Mouse (Mus musculus) midbrain, postnatal 0 days (tissue): ENCODE results near the gene Syt3. TPM values are rescaled to one million over a fixed set of nuclear protein-coding genes. Genes with fewer than 3 reads are reported as not detected.

Experiments used
- ATAC-seq: fragments of 200-750 bp; cut with Nextera tagmentation; 2 replicates; pipeline ENCODE4 v1.8.0; 2017; ENCODE audit warnings: moderate number of reproducible peaks, mild to moderate bottlenecking, moderate TSS enrichment, moderate library complexity; ENCODE audit not compliant: low FRiP score
- DNase-seq: peaks from one replicate; pipeline ENCODE4 v3.0.0-alpha.2; 2015; ENCODE audit warnings: low spot score
- H3K27ac ChIP-seq: fragments of 300-500 bp; sonication (generic); 2 replicates; pipeline ENCODE4 v1.5.1; 2014; ENCODE audit warnings: low read depth, mild to moderate bottlenecking, low read length, mixed read lengths
- H3K27me3 ChIP-seq: fragments of 300-500 bp; sonication (generic); 2 replicates; pipeline ENCODE4 v1.6.1; 2014; ENCODE audit warnings: low read length, control low read depth, mixed read lengths; ENCODE audit not compliant: insufficient read depth
- H3K36me3 ChIP-seq: fragments of 300-500 bp; sonication (generic); 2 replicates; pipeline ENCODE4 v1.6.1; 2014; ENCODE audit warnings: low read length, control low read depth, mixed read lengths; ENCODE audit not compliant: insufficient read depth
- H3K4me1 ChIP-seq: fragments of 300-500 bp; sonication (generic); 2 replicates; pipeline ENCODE4 v1.6.1; 2014; ENCODE audit warnings: mild to moderate bottlenecking, control low read depth, antibody characterized with exemption, low read length, mixed read lengths; ENCODE audit not compliant: insufficient read depth
- H3K4me2 ChIP-seq: fragments of 300-500 bp; sonication (generic); 2 replicates; pipeline ENCODE4 v1.6.1; 2014; ENCODE audit warnings: low read depth, mild to moderate bottlenecking, low read length, mixed read lengths; ENCODE audit not compliant: poor library complexity, severe bottlenecking
- H3K4me3 ChIP-seq: fragments of 300-500 bp; sonication (generic); 2 replicates; pipeline ENCODE4 v1.5.1; 2014; ENCODE audit warnings: low read depth, mild to moderate bottlenecking, low read length, moderate library complexity
- H3K9ac ChIP-seq: fragments of 300-500 bp; sonication (generic); replicated peaks from 2 replicates; pipeline ENCODE4 v1.6.1; 2014; ENCODE audit warnings: mild to moderate bottlenecking, low read length, moderate library complexity, mixed read lengths; ENCODE audit not compliant: poor library complexity, severe bottlenecking
- H3K9me3 ChIP-seq: fragments of 300-500 bp; sonication (generic); 2 replicates; pipeline ENCODE4 v1.6.1; 2016; ENCODE audit warnings: low read length, control low read depth
- CTCF ChIP-seq: IDR thresholded peaks from 2 replicates; pipeline ENCODE4 v1.5.1; 2016; ENCODE audit warnings: antibody characterized with exemption, mild to moderate bottlenecking
- WGBS: fragments of 180-500 bp; shearing (Covaris S2); extraction: QIAGEN DNeasy Blood & Tissue Kit; methylation state at CpG from one replicate; pipeline ENCODE4 v1.1.7; 2014; 5-methylcytosine and 5-hydroxymethylcytosine counted together
- polyA plus RNA-seq: library from polyadenylated mRNA; unstranded; fragments of >200 nt; fragmentation: Nextera tagmentation; extraction: Ambion mirVana; gene quantifications from 2 replicates; pipeline ENCODE4 v1.2.1, GENCODE M21; 2015
- total RNA-seq: library from RNA; depleted of rRNA; stranded (reverse); fragments of >200 nt; gene quantifications from 2 replicates; pipeline ENCODE4 v1.2.3, GENCODE M21; 2014

Gene Syt3
- total and polyA plus RNA-seq, 2 experiments from 2014 or later, result 88.4 to 144 TPM

- Histone ChIP-seq H3K27ac (peak overlapping the region; percentile 77), H3K9me3 (no peaks in the 10 kb centered on the region), H3K4me3 (peak overlapping the region; percentile 29), H3K27me3 (no peaks in the 10 kb centered on the region), H3K36me3 (no peaks in the 10 kb centered on the region), H3K4me1 (no peaks in the 10 kb centered on the region), H3K4me2 (peak overlapping the region; percentile 52), H3K9ac (no peak overlapping the region; the same call in 1 of the 2 replicates)
- peak; percentile 96 for ATAC-seq
- WGBS, result 1% methylated on average over 27 of the region's 27 CpGs
- peak; percentile 65 for TF ChIP-seq CTCF
- DNase-seq, result peak; percentile 100
These were observed 21.6 kb downstream of the Syt3 start for GRCm38 (mm10) chr7:44405346-44406014.

- WGBS, result 0% methylated on average over 5 of the region's 5 CpGs
- Histone ChIP-seq H3K4me2 (0 out of 2 replicates have a peak overlapping the region, but pooled peaks have one; percentile 0), H3K4me1 (no peaks in the 10 kb centered on the region), H3K27ac (no peak overlapping the region), H3K36me3 (no peaks in the 10 kb centered on the region), H3K9ac (no peak overlapping the region), H3K9me3 (no peaks in the 10 kb centered on the region), H3K4me3 (no peak overlapping the region), H3K27me3 (no peaks in the 10 kb centered on the region)
- no peak; the same call in 1 of the 2 replicates for ATAC-seq
- DNase-seq, result no peak
- no peak for TF ChIP-seq CTCF
These were observed 22.1 kb downstream of the Syt3 start for GRCm38 (mm10) chr7:44406015-44406355.

- Histone ChIP-seq H3K27me3 (no peaks in the 10 kb centered on the region), H3K9ac (no peak overlapping the region), H3K27ac (no peak overlapping the region), H3K4me2 (no peak overlapping the region), H3K4me3 (no peak overlapping the region), H3K9me3 (no peaks in the 10 kb centered on the region), H3K36me3 (no peaks in the 10 kb centered on the region), H3K4me1 (no peaks in the 10 kb centered on the region)
- WGBS, result 91% methylated on average over 4 of the region's 4 CpGs
- ATAC-seq (no peak), DNase-seq (no peak)
- TF ChIP-seq CTCF, result 0 out of 2 replicates have a peak, but pooled peaks have one; percentile 9
These were observed 27.2 kb downstream of the Syt3 start for GRCm38 (mm10) chr7:44411144-44411543.

- Histone ChIP-seq H3K4me3 (no peak overlapping the region), H3K36me3 (no peaks in the 10 kb centered on the region), H3K9ac (no peak overlapping the region), H3K4me1 (no peaks in the 10 kb centered on the region), H3K27me3 (no peaks in the 10 kb centered on the region), H3K4me2 (no peak overlapping the region), H3K9me3 (no peaks in the 10 kb centered on the region), H3K27ac (no peak overlapping the region)
- no peak for TF ChIP-seq CTCF
- no peak for ATAC-seq
- WGBS, result 85% methylated on average over 6 of the region's 6 CpGs
- DNase-seq, result no peak
These were observed 29.4 kb downstream of the Syt3 start for GRCm38 (mm10) chr7:44413307-44413706.

- H3K4me2 ChIP-seq, result peak overlapping the region; percentile 91
- peak; percentile 0; the same call in 1 of the 2 replicates for ATAC-seq
- peak overlapping the region; percentile 100 for H3K27ac ChIP-seq
- H3K36me3 ChIP-seq, result no peaks in the 10 kb centered on the region
- H3K9ac ChIP-seq, result peak overlapping the region; percentile 45
- no peak for DNase-seq
- H3K9me3 ChIP-seq, result no peaks in the 10 kb centered on the region
- 8% methylated on average over 8 of the region's 8 CpGs for WGBS
- peaks cover 34% of the 10 kb centered on the region for H3K4me1 ChIP-seq
- peak overlapping the region; percentile 82; the same call in 1 of the 2 replicates for H3K4me3 ChIP-seq
- no peaks in the 10 kb centered on the region for H3K27me3 ChIP-seq
- TF ChIP-seq CTCF, result no peak
These were observed 43.8 kb downstream of the Syt3 start for GRCm38 (mm10) chr7:44427666-44428065.

- H3K4me2 ChIP-seq, result peak overlapping the region; percentile 91
- H3K4me1 ChIP-seq, result peaks cover 36% of the 10 kb centered on the region
- peak overlapping the region; percentile 100 for H3K27ac ChIP-seq
- TF ChIP-seq CTCF, result no peak
- ATAC-seq (peak; percentile 47), DNase-seq (peak; percentile 78)
- WGBS, result 1% methylated on average over 14 of the region's 38 CpGs
- peak overlapping the region; percentile 82 for H3K4me3 ChIP-seq
- no peaks in the 10 kb centered on the region for H3K36me3 ChIP-seq
- no peaks in the 10 kb centered on the region for H3K27me3 ChIP-seq
- H3K9me3 ChIP-seq, result no peaks in the 10 kb centered on the region
- H3K9ac ChIP-seq, result peak overlapping the region; percentile 96
These were observed 44.5 kb downstream of the Syt3 start for GRCm38 (mm10) chr7:44428171-44428950.
